Mouse (Mus musculus): Measurements from ENCODE around the gene Spag4.
"Not testable (repeated sequence)": the region's sequence is repeated elsewhere in the genome, so short reads cannot be mapped to it uniquely, and the experiment has no call there.

Spag4 gene

GRCm38 (mm10) chr2:156110627-156111357, 45.8 kb downstream of the Spag4 start:
- DNase-seq (ENCODE audit: inconsistent ontology term): no peak

GRCm38 (mm10) chr2:156111358-156112079, 46.5 kb downstream of the Spag4 start, which contains the start of the genes Cpne1 and Rbm12:
TSS of gene Cpne1 (minus strand) at chr2:156111965.
TSS of gene Rbm12 (minus strand) at chr2:156111978.
- DNase-seq (ENCODE audit: inconsistent ontology term): peak; percentile 95

GRCm38 (mm10) chr2:156112080-156112423, 47.1 kb downstream of the Spag4 start:
- DNase-seq (ENCODE audit: inconsistent ontology term): not testable (repeated sequence)

GRCm38 (mm10) chr2:156119566-156119965, 54.6 kb downstream of the Spag4 start:
- DNase-seq (ENCODE audit: inconsistent ontology term): peak; percentile 8
